Mouse (Mus musculus) heart, embryonic 15.5 days (tissue): ENCODE measurements around the gene Grasp. TPM values are rescaled to one million over a fixed set of nuclear protein-coding genes. Genes with fewer than 3 reads are reported as not detected.

Experiments used
- ATAC-seq: fragments of 200-750 bp; cut with Nextera tagmentation; replicated peaks from 2 replicates; pipeline ENCODE4 v1.8.0; 2017; ENCODE audit warnings: low read depth, moderate TSS enrichment; ENCODE audit not compliant: insufficient number of reproducible peaks, insufficient read depth, low FRiP score
- H3K27ac ChIP-seq: fragments of 300-500 bp; sonication (generic); 2 replicates; pipeline ENCODE4 v1.5.1; 2015; ENCODE audit warnings: mild to moderate bottlenecking, inconsistent platforms
- H3K27me3 ChIP-seq: fragments of 300-500 bp; sonication (generic); 2 replicates; pipeline ENCODE4 v1.6.1; 2015; ENCODE audit warnings: inconsistent platforms
- H3K36me3 ChIP-seq: fragments of 300-500 bp; sonication (generic); 2 replicates; pipeline ENCODE4 v1.6.1; 2015; ENCODE audit warnings: mild to moderate bottlenecking, inconsistent platforms
- H3K4me1 ChIP-seq: fragments of 300-500 bp; sonication (generic); replicated peaks from 2 replicates; pipeline ENCODE4 v1.6.1; 2015; ENCODE audit warnings: inconsistent platforms
- H3K4me2 ChIP-seq: fragments of 300-500 bp; sonication (generic); 2 replicates; pipeline ENCODE4 v1.6.1; 2015; ENCODE audit warnings: inconsistent platforms, mild to moderate bottlenecking, moderate library complexity
- H3K4me3 ChIP-seq: fragments of 300-500 bp; sonication (generic); 2 replicates; pipeline ENCODE4 v1.5.1; 2015; ENCODE audit warnings: mild to moderate bottlenecking, inconsistent platforms
- H3K9ac ChIP-seq: fragments of 300-500 bp; sonication (generic); 2 replicates; pipeline ENCODE4 v1.6.1; 2015; ENCODE audit warnings: mild to moderate bottlenecking, inconsistent platforms
- H3K9me3 ChIP-seq: fragments of 300-500 bp; sonication (generic); replicated peaks from 2 replicates; pipeline ENCODE4 v1.6.1; 2016; ENCODE audit warnings: inconsistent platforms
- WGBS: fragments of 180-500 bp; shearing (Covaris S2); methylation state at CpG from one replicate; pipeline ENCODE4 v1.1.7; 2015; ENCODE audit warnings: mixed read lengths; 5-methylcytosine and 5-hydroxymethylcytosine counted together
- polyA plus RNA-seq: library from polyadenylated mRNA; unstranded; fragments of >200 nt; fragmentation: Nextera tagmentation; extraction: Ambion mirVana; gene quantifications from 2 replicates; pipeline ENCODE4 v1.2.1, GENCODE M21; 2015

Gene Grasp
- polyA plus RNA-seq, result 3.3 and 5.0 TPM in 2 replicates

- peak within 1 kb of the TSS; percentile 77 for H3K4me3 ChIP-seq
- peak within 1 kb of the TSS; percentile 82 for H3K9ac ChIP-seq
- WGBS, result under 1% methylated on average over 76 of the region's 77 CpGs
- H3K27ac ChIP-seq, result peak within 1 kb of the TSS; percentile 85
- H3K4me1 ChIP-seq, result peaks cover 47% of the 10 kb centered on the region
- 0 out of 2 replicates have a peak, but pooled peaks cover 2% of the 10 kb centered on the region for H3K36me3 ChIP-seq
- H3K4me2 ChIP-seq, result peak within 1 kb of the TSS; percentile 87
- H3K27me3 ChIP-seq, result peaks cover 19% of the 10 kb centered on the region
- H3K9me3 ChIP-seq, result no peaks in the 10 kb centered on the region
- peak; percentile 91 for ATAC-seq
Measured at GRCm38 (mm10) chr15:101224006-101224906, at the start of gene Grasp. Gene Grasp, plus strand, starts transcription at chr15:101224188.

GRCm38 (mm10) chr15:101174294-101175130 is 49.5 kb upstream of the Grasp start:
- H3K27me3 ChIP-seq, result no peaks in the 10 kb centered on the region
- peak overlapping the region; percentile 90 for H3K27ac ChIP-seq
- no peaks in the 10 kb centered on the region for H3K36me3 ChIP-seq
- ATAC-seq, result peak; percentile 58
- H3K9me3 ChIP-seq, result no peaks in the 10 kb centered on the region
- H3K4me1 ChIP-seq, result peaks cover 46% of the 10 kb centered on the region
- peak overlapping the region; percentile 99 for H3K9ac ChIP-seq
- peak overlapping the region; percentile 94 for H3K4me3 ChIP-seq
- peak overlapping the region; percentile 86 for H3K4me2 ChIP-seq
- WGBS, result 1% methylated on average over 36 of the region's 46 CpGs

- WGBS, result 12% methylated on average over 5 of the region's 5 CpGs
- Histone ChIP-seq H3K4me1 (peaks cover 48% of the 10 kb centered on the region), H3K27me3 (no peaks in the 10 kb centered on the region), H3K4me2 (peak overlapping the region; percentile 86), H3K27ac (peak overlapping the region; percentile 90), H3K36me3 (no peaks in the 10 kb centered on the region), H3K9ac (peak overlapping the region; percentile 99), H3K4me3 (peak overlapping the region; percentile 94), H3K9me3 (no peaks in the 10 kb centered on the region)
- no peak for ATAC-seq
Measured at GRCm38 (mm10) chr15:101175131-101175460, 48.9 kb upstream of the Grasp start.

- Histone ChIP-seq H3K9ac (peak overlapping the region; percentile 99; the same call in 1 of the 2 replicates), H3K9me3 (no peaks in the 10 kb centered on the region)
- 21% methylated on average over 17 of the region's 17 CpGs for WGBS
Measured at GRCm38 (mm10) chr15:101175613-101176283, 48.2 kb upstream of the Grasp start.

GRCm38 (mm10) chr15:101176284-101176680 is 47.7 kb upstream of the Grasp start:
- Histone ChIP-seq H3K9ac (peak overlapping the region; percentile 24; the same call in 1 of the 2 replicates), H3K4me3 (peak overlapping the region; percentile 16; the same call in 1 of the 2 replicates), H3K4me1 (peaks cover 60% of the 10 kb centered on the region), H3K27me3 (no peaks in the 10 kb centered on the region), H3K9me3 (no peaks in the 10 kb centered on the region), H3K36me3 (no peaks in the 10 kb centered on the region), H3K4me2 (peak overlapping the region; percentile 86), H3K27ac (peak overlapping the region; percentile 90)
- 39% methylated on average over 3 of the region's 3 CpGs for WGBS
- no peak for ATAC-seq

More at GRCm38 (mm10) chr15:101175613-101176283, 48.2 kb upstream of the Grasp start:
- H3K27ac ChIP-seq, result peak overlapping the region; percentile 90
- H3K4me3 ChIP-seq, result peak overlapping the region; percentile 94
- H3K4me2 ChIP-seq, result peak overlapping the region; percentile 86
- H3K4me1 ChIP-seq, result peaks cover 55% of the 10 kb centered on the region
- no peak for ATAC-seq
- no peaks in the 10 kb centered on the region for H3K36me3 ChIP-seq
- no peaks in the 10 kb centered on the region for H3K27me3 ChIP-seq

- Histone ChIP-seq H3K9ac (peak overlapping the region; percentile 24), H3K9me3 (no peaks in the 10 kb centered on the region), H3K27ac (peak overlapping the region; percentile 90), H3K4me1 (peaks cover 64% of the 10 kb centered on the region), H3K36me3 (no peaks in the 10 kb centered on the region), H3K27me3 (no peaks in the 10 kb centered on the region), H3K4me2 (peak overlapping the region; percentile 86), H3K4me3 (peak overlapping the region; percentile 16)
- no peak for ATAC-seq
- 25% methylated on average over 8 of the region's 8 CpGs for WGBS
Measured at GRCm38 (mm10) chr15:101176795-101177691, 46.9 kb upstream of the Grasp start.

GRCm38 (mm10) chr15:101180363-101181105 is 43.5 kb upstream of the Grasp start:
- Histone ChIP-seq H3K27me3 (no peaks in the 10 kb centered on the region), H3K4me1 (peaks cover 53% of the 10 kb centered on the region), H3K9me3 (no peaks in the 10 kb centered on the region), H3K9ac (no peak overlapping the region), H3K4me3 (no peak overlapping the region), H3K36me3 (peaks cover 2% of the 10 kb centered on the region), H3K4me2 (no peak overlapping the region), H3K27ac (peak overlapping the region; percentile 20; the same call in 1 of the 2 replicates)
- no peak for ATAC-seq
- WGBS, result 69% methylated on average over 15 of the region's 15 CpGs

- Histone ChIP-seq H3K9ac (no peak overlapping the region), H3K9me3 (no peaks in the 10 kb centered on the region), H3K4me2 (no peak overlapping the region), H3K4me1 (peaks cover 48% of the 10 kb centered on the region), H3K36me3 (peaks cover 5% of the 10 kb centered on the region), H3K4me3 (no peak overlapping the region), H3K27me3 (no peaks in the 10 kb centered on the region), H3K27ac (peak overlapping the region; percentile 18; the same call in 1 of the 2 replicates)
- WGBS, result 33% methylated on average over 5 of the region's 5 CpGs
- no peak for ATAC-seq
Measured at GRCm38 (mm10) chr15:101181106-101181466, 42.9 kb upstream of the Grasp start.

- Histone ChIP-seq H3K27ac (peak overlapping the region; percentile 18; the same call in 1 of the 2 replicates), H3K36me3 (peaks cover 5% of the 10 kb centered on the region), H3K4me2 (no peak overlapping the region), H3K27me3 (no peaks in the 10 kb centered on the region), H3K4me1 (peaks cover 44% of the 10 kb centered on the region), H3K9me3 (no peaks in the 10 kb centered on the region), H3K4me3 (no peak overlapping the region), H3K9ac (no peak overlapping the region)
- no peak for ATAC-seq
- 35% methylated on average over 4 of the region's 4 CpGs for WGBS
Measured at GRCm38 (mm10) chr15:101181500-101181899, 42.5 kb upstream of the Grasp start.
